Mouse (Mus musculus) R1 (cell line): ENCODE data around the gene Zfp451.
"Not testable (repeated sequence)": the region's sequence is repeated elsewhere in the genome, so short reads cannot be mapped to it uniquely, and the experiment has no call there.

Experiments
- DNase-seq: peaks from one replicate; pipeline ENCODE4 v3.0.0-alpha.2; 2018; ENCODE audit warnings: low read depth, low spot score

The Zfp451 gene

GRCm38 (mm10) chr1:33757491-33758041 lies 56.8 kb downstream of the Zfp451 start, which contains the start of gene Bag2:
Gene Bag2 (minus strand): TSS chr1:33757795.
- DNase-seq, result no peak

- DNase-seq, result no peak
Observed at GRCm38 (mm10) chr1:33757033-33757413, 57.4 kb downstream of the Zfp451 start.

GRCm38 (mm10) chr1:33756258-33757032 lies 58.0 kb downstream of the Zfp451 start:
- DNase-seq, result no peak

- no peak for DNase-seq
Observed at GRCm38 (mm10) chr1:33755799-33756198, 58.6 kb downstream of the Zfp451 start.

- no peak for DNase-seq
Observed at GRCm38 (mm10) chr1:33754965-33755735, 59.2 kb downstream of the Zfp451 start.

GRCm38 (mm10) chr1:33754089-33754488 lies 60.3 kb downstream of the Zfp451 start:
- no peak for DNase-seq

GRCm38 (mm10) chr1:33751283-33751682 lies 63.1 kb downstream of the Zfp451 start:
- DNase-seq, result no peak

- DNase-seq, result not testable (repeated sequence)
Observed at GRCm38 (mm10) chr1:33749709-33750108, 64.7 kb downstream of the Zfp451 start.

- DNase-seq, result no peak
Observed at GRCm38 (mm10) chr1:33749109-33749508, 65.3 kb downstream of the Zfp451 start.

GRCm38 (mm10) chr1:33745901-33746300 lies 68.5 kb downstream of the Zfp451 start:
- DNase-seq, result no peak

- not testable (repeated sequence) for DNase-seq
Observed at GRCm38 (mm10) chr1:33744815-33745214, 69.6 kb downstream of the Zfp451 start.

GRCm38 (mm10) chr1:33742903-33743302 lies 71.5 kb downstream of the Zfp451 start:
- DNase-seq, result peak; percentile 74

- DNase-seq, result peak; percentile 81
Observed at GRCm38 (mm10) chr1:33739302-33739701, 75.1 kb downstream of the Zfp451 start.

- DNase-seq, result no peak
Observed at GRCm38 (mm10) chr1:33738681-33739278, 75.6 kb downstream of the Zfp451 start.

GRCm38 (mm10) chr1:33738281-33738680 lies 76.1 kb downstream of the Zfp451 start:
- DNase-seq, result no peak

GRCm38 (mm10) chr1:33734001-33734685 lies 80.3 kb downstream of the Zfp451 start:
- DNase-seq, result no peak

GRCm38 (mm10) chr1:33733044-33733443 lies 81.4 kb downstream of the Zfp451 start:
- no peak for DNase-seq

- no peak for DNase-seq
Observed at GRCm38 (mm10) chr1:33725086-33725485, 89.3 kb downstream of the Zfp451 start.

- no peak for DNase-seq
Observed at GRCm38 (mm10) chr1:33724516-33724915, 89.9 kb downstream of the Zfp451 start.

- DNase-seq, result peak; percentile 26
Observed at GRCm38 (mm10) chr1:33721020-33721419, 93.4 kb downstream of the Zfp451 start.

- peak; percentile 70 for DNase-seq
Observed at GRCm38 (mm10) chr1:33720231-33720630, 94.2 kb downstream of the Zfp451 start.
